Mouse (Mus musculus) limb, embryonic 11.5 days (tissue): ENCODE measurements at regions not wholly inside any gene's neighbourhood (a gene's known extent, or its start where the extent isn't known, plus 50 kb on each side); places are given as distances from the start of the nearest gene placed in this dataset.
A peak's percentile ranks its signal among the peaks of the same experiment; 100 is the strongest.

Experiments
- ATAC-seq: fragments of 200-750 bp; cut with Nextera tagmentation; 2 replicates; pipeline ENCODE4 v1.8.0; 2017; ENCODE audit warnings: low read depth; ENCODE audit not compliant: insufficient number of reproducible peaks, low FRiP score, low TSS enrichment
- DNase-seq: peaks from one replicate; pipeline ENCODE4 v3.0.0-alpha.2; 2015; ENCODE audit warnings: low spot score
- H3K27ac ChIP-seq: fragments of 300-500 bp; sonication (generic); replicated peaks from 2 replicates; pipeline ENCODE4 v1.5.1; 2014; ENCODE audit warnings: low read depth, mild to moderate bottlenecking, low read length
- H3K27me3 ChIP-seq: fragments of 300-500 bp; sonication (generic); 2 replicates; pipeline ENCODE4 v1.6.1; 2014; ENCODE audit warnings: mild to moderate bottlenecking, low read length, mixed read lengths; ENCODE audit not compliant: control insufficient read depth, insufficient read depth
- H3K36me3 ChIP-seq: fragments of 300-500 bp; sonication (generic); 2 replicates; pipeline ENCODE4 v1.6.1; 2014; ENCODE audit warnings: mild to moderate bottlenecking, low read length, moderate library complexity, mixed read lengths; ENCODE audit not compliant: control insufficient read depth, insufficient read depth
- H3K4me1 ChIP-seq: fragments of 300-500 bp; sonication (generic); 2 replicates; pipeline ENCODE4 v1.6.1; 2014; ENCODE audit warnings: low read length, mixed read lengths; ENCODE audit not compliant: control insufficient read depth, insufficient read depth
- H3K4me2 ChIP-seq: fragments of 300-500 bp; sonication (generic); 2 replicates; pipeline ENCODE4 v1.6.1; 2014; ENCODE audit warnings: low read depth, mild to moderate bottlenecking, moderate library complexity; ENCODE audit not compliant: severe bottlenecking
- H3K4me3 ChIP-seq: fragments of 300-500 bp; sonication (generic); 2 replicates; pipeline ENCODE4 v1.5.1; 2014; ENCODE audit warnings: low read depth, low read length
- H3K9ac ChIP-seq: fragments of 300-500 bp; sonication (generic); 2 replicates; pipeline ENCODE4 v1.6.1; 2014; ENCODE audit warnings: mild to moderate bottlenecking, low read length
- H3K9me3 ChIP-seq: fragments of 300-500 bp; sonication (generic); 2 replicates; pipeline ENCODE4 v1.6.1; 2016; ENCODE audit warnings: low read length; ENCODE audit not compliant: control insufficient read depth
- WGBS: fragments of 180-500 bp; shearing (Covaris S2); extraction: QIAGEN DNeasy Blood & Tissue Kit; methylation state at CpG from one replicate; pipeline ENCODE4 v1.1.7; 2014; 5-methylcytosine and 5-hydroxymethylcytosine counted together

GRCm38 (mm10) chr5:4484780-4485179, 273.1 kb downstream of the Fzd1 start:
- peak overlapping the region; percentile 17; the same call in 1 of the 2 replicates for H3K9ac ChIP-seq
- peak overlapping the region; percentile 82 for H3K27ac ChIP-seq
- H3K36me3 ChIP-seq: no peaks in the 10 kb centered on the region
- H3K4me1 ChIP-seq: peaks cover 15% of the 10 kb centered on the region
- ATAC-seq (peak; percentile 16; the same call in 1 of the 2 replicates), DNase-seq (peak; percentile 65)
- 10% methylated on average over 6 of the region's 6 CpGs for WGBS
- no peaks in the 10 kb centered on the region for H3K9me3 ChIP-seq
- H3K4me2 ChIP-seq: peak overlapping the region; percentile 27
- H3K27me3 ChIP-seq: no peaks in the 10 kb centered on the region
- no peak overlapping the region for H3K4me3 ChIP-seq

GRCm38 (mm10) chr5:4484151-4484550, 273.7 kb downstream of the Fzd1 start:
- Histone ChIP-seq H3K9ac (no peak overlapping the region), H3K27ac (peak overlapping the region; percentile 82), H3K36me3 (no peaks in the 10 kb centered on the region), H3K4me3 (no peak overlapping the region), H3K27me3 (no peaks in the 10 kb centered on the region), H3K4me1 (peaks cover 15% of the 10 kb centered on the region), H3K4me2 (no peak overlapping the region), H3K9me3 (no peaks in the 10 kb centered on the region)
- no peak for DNase-seq
- no peak; the same call in 1 of the 2 replicates for ATAC-seq
- 61% methylated on average over 1 of the region's 1 CpGs for WGBS

- no peak for ATAC-seq
- WGBS: 85% methylated on average over 2 of the region's 2 CpGs
Measured at GRCm38 (mm10) chr5:4474255-4474654, 282.1 kb downstream of the Mterf1b start.

More at GRCm38 (mm10) chr5:4474255-4474654, 282.1 kb downstream of the Mterf1b start:
- no peaks in the 10 kb centered on the region for H3K27me3 ChIP-seq
- H3K4me2 ChIP-seq: no peak overlapping the region
- H3K4me1 ChIP-seq: no peaks in the 10 kb centered on the region
- H3K9ac ChIP-seq: no peak overlapping the region
- no peak overlapping the region for H3K27ac ChIP-seq
- H3K9me3 ChIP-seq: no peaks in the 10 kb centered on the region
- H3K4me3 ChIP-seq: no peak overlapping the region
- no peak for DNase-seq
- no peaks in the 10 kb centered on the region for H3K36me3 ChIP-seq
